Mouse (Mus musculus) MN1 (cell line): ENCODE data around the gene Krt82.

Experiments
- DNase-seq: peaks from one replicate; pipeline ENCODE4 v3.0.0-alpha.2; 2016; ENCODE audit warnings: low spot score

Krt82 gene

DNA sequence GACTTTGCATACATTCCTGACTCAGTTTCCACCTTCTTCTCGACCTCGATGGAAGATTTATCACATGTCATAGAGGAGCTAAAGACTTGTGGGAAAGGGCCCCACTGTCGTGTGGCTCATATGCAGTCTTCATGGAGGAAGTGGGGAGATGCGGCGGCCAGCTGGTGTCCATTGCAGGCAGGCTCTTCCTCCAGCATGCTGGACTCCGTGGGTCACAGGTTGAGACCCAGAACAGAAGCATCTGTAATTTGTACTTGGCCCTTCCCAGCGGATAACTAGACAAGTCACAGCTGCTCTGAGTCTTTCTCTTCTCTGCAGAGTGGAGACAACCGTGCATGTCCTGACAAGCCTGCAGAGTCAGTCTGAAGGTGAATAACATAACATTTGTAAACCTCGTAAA, 42.2 kb downstream of the Krt82 start:
- DNase-seq = no peak

DNA sequence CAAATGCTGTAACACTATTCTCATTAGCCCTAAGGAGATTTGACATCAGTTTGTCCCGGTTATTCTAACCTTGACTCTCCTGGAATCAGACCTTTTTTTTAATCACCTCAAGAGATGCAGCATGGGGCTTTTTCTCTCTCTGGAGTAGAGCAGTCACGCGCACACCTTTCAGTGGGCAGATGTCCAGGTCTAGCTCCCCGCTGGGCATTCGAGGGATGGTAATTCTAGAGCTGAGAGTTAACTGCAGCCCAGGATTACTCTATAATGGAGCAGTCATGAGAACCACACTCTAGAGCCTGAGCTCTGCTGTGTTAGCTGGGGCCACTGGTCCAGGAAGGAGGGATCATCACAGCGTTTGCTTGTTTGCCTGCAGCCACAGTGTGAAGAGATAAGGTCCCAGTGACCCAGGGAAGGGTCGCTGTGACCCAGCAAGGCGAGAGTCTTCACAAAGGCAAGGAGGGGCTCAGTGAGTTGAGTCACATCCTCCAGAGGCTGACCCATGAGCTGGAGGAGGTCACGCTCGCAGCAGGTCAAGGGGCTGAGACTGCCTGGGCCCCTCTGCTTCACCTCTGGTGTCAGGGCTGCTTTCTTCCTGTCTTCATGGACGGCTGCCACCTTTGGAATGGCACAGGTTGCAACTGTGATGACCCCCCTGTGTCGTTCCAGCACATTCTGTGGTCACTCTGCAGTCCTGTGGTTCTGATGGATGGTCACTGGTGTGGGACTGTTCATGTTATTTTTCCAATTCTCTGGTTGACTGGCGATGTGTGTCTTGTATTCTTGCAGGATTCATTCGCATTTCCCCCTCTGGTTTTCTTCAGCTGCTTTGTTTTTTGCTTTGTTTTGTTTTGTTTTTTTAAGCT, 43.3 kb downstream of the Krt82 start:
- DNase-seq = no peak

DNA sequence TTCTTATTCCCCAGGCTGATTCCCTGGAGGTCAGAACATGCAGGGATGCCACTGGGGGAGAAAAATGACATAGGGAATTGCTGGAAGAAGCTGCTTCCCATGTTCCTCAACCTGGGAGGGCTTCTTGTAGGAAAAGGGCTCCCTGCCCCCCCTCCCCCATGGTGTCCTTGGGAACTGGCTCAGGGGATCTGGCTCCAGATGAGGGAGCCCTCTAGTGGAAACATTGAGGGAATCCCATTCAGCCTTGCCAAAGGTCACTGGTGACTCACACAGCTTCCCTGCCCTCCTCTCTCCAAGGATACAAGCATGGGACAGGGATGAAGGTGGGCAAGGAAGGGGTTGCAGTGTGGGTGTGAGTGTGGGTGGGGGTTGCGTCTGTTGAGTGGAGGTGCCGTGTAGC, 53.3 kb downstream of the Krt82 start:
- no peak for DNase-seq

DNA sequence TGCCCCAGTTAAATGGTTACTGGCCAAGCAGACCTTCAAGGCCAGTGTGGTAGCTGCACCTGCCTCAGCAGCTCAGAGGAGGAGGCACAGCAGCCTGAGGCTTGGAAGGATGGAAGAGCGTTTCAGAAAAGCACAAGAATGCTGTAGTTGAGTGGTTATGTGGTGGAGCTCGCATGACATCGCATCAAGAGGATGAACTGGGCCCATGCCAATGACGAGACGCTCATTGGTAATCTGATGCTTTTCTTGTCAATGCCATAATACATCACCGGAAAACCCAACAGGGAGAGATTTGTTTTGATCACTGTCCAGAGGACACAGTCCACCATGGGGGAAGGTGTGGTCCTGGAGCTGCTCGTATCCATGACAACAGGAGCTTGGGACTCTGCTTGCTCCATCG, 55.2 kb downstream of the Krt82 start:
- DNase-seq = no peak

DNA sequence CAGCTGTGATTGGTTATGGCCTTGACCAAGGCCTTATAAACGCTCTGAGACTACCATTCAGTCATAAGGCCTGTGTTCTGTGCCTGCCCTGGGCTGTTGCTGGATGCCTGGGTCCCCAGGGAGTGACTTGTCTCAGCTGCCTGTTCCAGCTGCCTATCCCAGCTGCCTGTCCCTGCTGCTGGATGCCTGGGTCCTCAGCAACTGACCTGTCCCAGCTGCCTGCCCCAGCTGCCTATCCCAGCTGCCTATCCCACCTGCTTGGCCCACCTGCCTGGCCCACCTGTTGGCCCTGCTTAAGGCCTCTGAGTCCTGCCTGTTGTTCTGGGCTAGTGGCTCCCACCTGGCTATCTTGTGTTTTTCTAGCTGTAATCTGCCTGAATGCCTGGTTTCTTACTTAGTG, 56.3 kb downstream of the Krt82 start:
- no peak for DNase-seq

DNA sequence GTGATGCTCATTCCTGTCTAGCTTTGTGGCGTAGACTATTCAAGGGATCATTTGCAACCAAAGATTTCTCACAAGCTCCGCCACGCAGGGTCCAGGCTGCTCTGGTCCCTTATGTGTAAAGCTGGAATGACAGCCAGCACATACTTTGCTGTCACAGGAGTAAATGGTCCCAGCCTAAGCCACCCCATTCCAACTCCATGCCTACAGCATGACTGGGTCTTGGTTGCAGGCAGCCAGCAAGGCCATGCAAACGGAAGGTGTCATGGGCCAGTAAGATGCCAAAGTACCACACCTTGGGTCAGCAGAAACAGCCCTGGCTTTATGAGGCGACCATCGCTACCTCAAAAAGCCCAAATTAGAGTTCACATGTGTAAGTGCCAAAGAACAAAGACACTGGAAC, 56.8 kb downstream of the Krt82 start:
- DNase-seq = no peak

DNA sequence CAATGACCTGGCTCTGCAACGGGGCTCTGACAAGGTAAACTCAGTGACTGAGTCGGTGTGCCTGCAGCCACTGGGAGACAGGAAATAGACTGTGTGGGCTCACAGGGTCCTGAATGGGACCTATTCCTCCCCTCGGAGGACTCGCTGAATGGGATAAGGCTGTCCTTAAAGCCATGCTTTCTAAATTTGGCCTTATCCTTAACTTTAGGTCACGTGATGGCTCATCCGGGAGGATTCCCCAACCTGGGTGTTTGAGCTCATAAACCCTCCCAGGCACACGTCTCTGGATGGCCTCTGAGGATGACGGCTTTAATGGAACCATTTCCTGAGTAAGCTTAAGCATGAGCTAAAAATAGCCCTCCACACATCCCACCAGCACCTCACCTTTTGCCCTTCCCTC, 57.7 kb downstream of the Krt82 start:
- DNase-seq = no peak

DNA sequence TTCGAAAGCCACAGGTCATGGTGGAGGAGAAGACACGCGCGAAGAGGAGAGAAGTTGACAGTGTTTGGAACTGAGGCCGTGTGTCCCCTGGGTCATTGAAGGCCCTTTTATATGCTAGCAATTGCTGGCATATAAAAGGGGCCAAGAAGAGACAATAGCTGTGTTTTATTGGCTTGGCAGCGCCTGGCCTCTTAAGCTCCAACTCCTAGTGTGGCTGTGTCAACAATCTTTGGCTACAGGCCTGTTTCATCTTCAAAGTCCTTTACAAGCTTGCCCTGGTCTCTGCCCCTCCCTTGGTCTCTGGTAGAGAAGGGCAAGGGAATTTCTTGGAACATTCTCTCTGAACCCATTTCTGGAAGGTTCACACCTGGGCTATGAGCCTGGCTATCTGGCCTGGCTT, 59.0 kb downstream of the Krt82 start, which contains the start of gene Krt83:
Krt83 (minus strand) TSS at position 82 of the 400 bp plus-strand sequence.
- no peak for DNase-seq
